In genomic region chr9:18598366-18598765, GRCm38 (mm10) we compare ENCODE assay signal across 24 mouse cellular contexts.
"Had no signal": no experiment of that assay in that cellular context is flagged by ENCODE, and none has a peak within 500 bp of the region (broad histone marks: within the 10 kb centered on the region; RNA-seq: fewer than 3 reads in every experiment).

No protein-coding gene starts in this region.

- H3K4me1 ChIP-seq: embryonic facial prominence, embryonic 10.5 days; embryonic facial prominence, embryonic 12.5 days; embryonic facial prominence, embryonic 13.5 days; embryonic facial prominence, embryonic 15.5 days; forebrain, embryonic 10.5 days; forebrain, embryonic 12.5 days; forebrain, embryonic 13.5 days; forebrain, embryonic 15.5 days; heart, embryonic 10.5 days had no signal

- DNase-seq: cerebellum, postnatal 10 days; cerebellum, postnatal 14 days; cerebellum, postnatal 25 days; cerebellum, postnatal 36 days; embryo, embryonic 11 days; forebrain, postnatal 0 days; gastrocnemius, adult 2 months; gastrocnemius, postnatal 10 days; gastrocnemius, postnatal 14 days; gastrocnemius, postnatal 25 days; gastrocnemius, postnatal 36 days; heart, adult 11 months; heart, adult 18-20 months; heart, adult 2 months had no signal

- H3K36me3 ChIP-seq: embryonic facial prominence, embryonic 10.5 days; embryonic facial prominence, embryonic 12.5 days; embryonic facial prominence, embryonic 13.5 days; embryonic facial prominence, embryonic 15.5 days; forebrain, embryonic 10.5 days; forebrain, embryonic 12.5 days; forebrain, embryonic 15.5 days; heart, embryonic 10.5 days had no signal

- H3K27me3 ChIP-seq: embryonic facial prominence, embryonic 12.5 days; embryonic facial prominence, embryonic 13.5 days; embryonic facial prominence, embryonic 15.5 days; forebrain, embryonic 12.5 days; forebrain, embryonic 13.5 days; forebrain, embryonic 15.5 days had no signal

- H3K4me3 ChIP-seq: embryonic facial prominence, embryonic 10.5 days; embryonic facial prominence, embryonic 12.5 days; embryonic facial prominence, embryonic 13.5 days; embryonic facial prominence, embryonic 15.5 days; erythroblast, embryonic 14.5 days; forebrain, embryonic 10.5 days; forebrain, embryonic 12.5 days; forebrain, embryonic 13.5 days; forebrain, embryonic 15.5 days; gastrocnemius, adult 2 months; heart, adult 2 months; heart, embryonic 10.5 days had no signal

- H3K9ac ChIP-seq: embryonic facial prominence, embryonic 12.5 days; embryonic facial prominence, embryonic 13.5 days; embryonic facial prominence, embryonic 15.5 days; forebrain, embryonic 12.5 days; forebrain, embryonic 13.5 days; forebrain, embryonic 15.5 days; forebrain, postnatal 0 days had no signal

- H3K27ac ChIP-seq: embryonic facial prominence, embryonic 10.5 days; embryonic facial prominence, embryonic 12.5 days; embryonic facial prominence, embryonic 13.5 days; embryonic facial prominence, embryonic 15.5 days; forebrain, embryonic 10.5 days; forebrain, embryonic 12.5 days; forebrain, embryonic 13.5 days; forebrain, embryonic 15.5 days; gastrocnemius, adult 2 months; heart, adult 2 months; heart, embryonic 10.5 days had no signal

- H3K9me3 ChIP-seq: embryonic facial prominence, embryonic 10.5 days; embryonic facial prominence, embryonic 12.5 days; embryonic facial prominence, embryonic 13.5 days; embryonic facial prominence, embryonic 15.5 days; forebrain, embryonic 10.5 days; forebrain, embryonic 12.5 days; forebrain, embryonic 13.5 days; forebrain, embryonic 15.5 days; heart, embryonic 10.5 days had no signal
